Mouse (Mus musculus) lung, adult 2 months (tissue): Measurements from ENCODE around the gene Sorbs2. TPM values are rescaled to one million over a fixed set of nuclear protein-coding genes. Genes with fewer than 3 reads are reported as not detected.

Experiments used
- DNase-seq: peaks from one replicate; pipeline ENCODE4 v3.0.0; 2022
- H3K4me1 ChIP-seq: fragments of 200-500 bp; 2 replicates; pipeline ENCODE4 v1.6.1; 2011; ENCODE audit warnings: low read length; ENCODE audit not compliant: control insufficient read depth, insufficient read depth
- H3K4me3 ChIP-seq: fragments of 200-500 bp; replicated peaks from 2 replicates; pipeline ENCODE3; 2011; ENCODE audit warnings: low read depth, mild to moderate bottlenecking, control low read depth, low read length; ENCODE audit errors: extremely low read depth
- CTCF ChIP-seq: fragments of 200-500 bp; IDR thresholded peaks from 2 replicates; pipeline ENCODE4 v1.5.1; 2011; ENCODE audit warnings: mild to moderate bottlenecking, low read length, control low read depth; ENCODE audit not compliant: insufficient read depth
- POLR2A ChIP-seq: fragments of 200-500 bp; IDR thresholded peaks from 2 replicates; pipeline ENCODE4 v1.6.1; 2011; ENCODE audit warnings: low read depth, mild to moderate bottlenecking, control low read depth, low read length, borderline replicate concordance; ENCODE audit errors: extremely low read depth
- WGBS: fragments of 180-500 bp; shearing (Covaris S2); methylation state at CpG from one replicate; pipeline ENCODE4 v1.1.7; 2018; 5-methylcytosine and 5-hydroxymethylcytosine counted together
- polyA plus RNA-seq: library from polyadenylated mRNA; depleted of rRNA; stranded (reverse); fragments of >200 nt; gene quantifications from 2 replicates; pipeline ENCODE4 v1.2.3, GENCODE M21; 2012

Sorbs2 gene
- polyA plus RNA-seq, 1 experiment: 10.1 TPM

GRCm38 (mm10) chr8:45687942-45688695 is 180.5 kb downstream of the Sorbs2 start:
- no peaks in the 10 kb centered on the region for H3K4me1 ChIP-seq
- TF ChIP-seq POLR2A (no peak), CTCF (no peak)
- DNase-seq: no peak
- H3K4me3 ChIP-seq: no peak overlapping the region
- 73% methylated on average over 12 of the region's 12 CpGs for WGBS

- H3K4me3 ChIP-seq: no peak overlapping the region
- TF ChIP-seq POLR2A (no peak), CTCF (no peak)
- no peak for DNase-seq
- 60% methylated on average over 2 of the region's 2 CpGs for WGBS
- no peaks in the 10 kb centered on the region for H3K4me1 ChIP-seq
Observed at GRCm38 (mm10) chr8:45689611-45690207, 182.1 kb downstream of the Sorbs2 start.

GRCm38 (mm10) chr8:45700100-45700499 is 192.5 kb downstream of the Sorbs2 start:
- Histone ChIP-seq H3K4me1 (no peaks in the 10 kb centered on the region), H3K4me3 (no peak overlapping the region)
- no peak for DNase-seq
- WGBS: 89% methylated on average over 5 of the region's 5 CpGs
- no peak for TF ChIP-seq CTCF
- TF ChIP-seq POLR2A: no peak

- no peaks in the 10 kb centered on the region for H3K4me1 ChIP-seq
- no peak for TF ChIP-seq CTCF
- no peak for TF ChIP-seq POLR2A
- no peak for DNase-seq
- H3K4me3 ChIP-seq: no peak overlapping the region
- WGBS: 75% methylated on average over 4 of the region's 4 CpGs
Observed at GRCm38 (mm10) chr8:45703700-45704101, 196.1 kb downstream of the Sorbs2 start.

- TF ChIP-seq POLR2A (no peak), CTCF (no peak)
- no peaks in the 10 kb centered on the region for H3K4me1 ChIP-seq
- no peak for DNase-seq
- H3K4me3 ChIP-seq: no peak overlapping the region
- WGBS: 91% methylated on average over 4 of the region's 4 CpGs
Observed at GRCm38 (mm10) chr8:45709098-45709497, 201.5 kb downstream of the Sorbs2 start.

GRCm38 (mm10) chr8:45709734-45710133 is 202.1 kb downstream of the Sorbs2 start:
- no peak for DNase-seq
- H3K4me3 ChIP-seq: no peak overlapping the region
- TF ChIP-seq POLR2A (no peak), CTCF (no peak)
- 62% methylated on average over 4 of the region's 4 CpGs for WGBS
- H3K4me1 ChIP-seq: no peaks in the 10 kb centered on the region

GRCm38 (mm10) chr8:45712610-45713009 is 205.0 kb downstream of the Sorbs2 start:
- DNase-seq: no peak
- TF ChIP-seq POLR2A: no peak
- no peak for TF ChIP-seq CTCF
- Histone ChIP-seq H3K4me1 (no peaks in the 10 kb centered on the region), H3K4me3 (no peak overlapping the region)
- WGBS: 93% methylated on average over 6 of the region's 6 CpGs

GRCm38 (mm10) chr8:45714806-45715205 is 207.2 kb downstream of the Sorbs2 start:
- WGBS: 45% methylated on average over 3 of the region's 3 CpGs

GRCm38 (mm10) chr8:45715330-45716027 is 207.9 kb downstream of the Sorbs2 start:
- no peak for DNase-seq
- TF ChIP-seq POLR2A: no peak
- no peak for TF ChIP-seq CTCF
- 81% methylated on average over 13 of the region's 13 CpGs for WGBS
- H3K4me1 ChIP-seq: no peaks in the 10 kb centered on the region
- no peak overlapping the region for H3K4me3 ChIP-seq

More at GRCm38 (mm10) chr8:45714806-45715205, 207.2 kb downstream of the Sorbs2 start:
- Histone ChIP-seq H3K4me3 (no peak overlapping the region), H3K4me1 (no peaks in the 10 kb centered on the region)
- TF ChIP-seq CTCF: no peak
- TF ChIP-seq POLR2A: no peak
- DNase-seq: no peak

GRCm38 (mm10) chr8:45719776-45720175 is 212.2 kb downstream of the Sorbs2 start:
- TF ChIP-seq CTCF (no peak), POLR2A (no peak)
- WGBS: 43% methylated on average over 8 of the region's 8 CpGs
- no peak overlapping the region for H3K4me3 ChIP-seq
- no peak for DNase-seq
- H3K4me1 ChIP-seq: no peaks in the 10 kb centered on the region
